Mouse (Mus musculus) A20 (cell line): ENCODE measurements around the gene Sfta2.
A peak's percentile ranks its signal among the peaks of the same experiment; 100 is the strongest.

Source experiments
- DNase-seq: peaks from one replicate; pipeline ENCODE4 v3.0.0-alpha.2; 2011; ENCODE audit warnings: low read depth, low spot score

Gene Sfta2

GRCm38 (mm10) chr17:35673416-35674035 is 72.2 kb downstream of the Sfta2 start, which contains the start of gene Gtf2h4:
Gtf2h4 (minus strand) TSS chr17:35673739.
- DNase-seq = peak; percentile 95

DNA sequence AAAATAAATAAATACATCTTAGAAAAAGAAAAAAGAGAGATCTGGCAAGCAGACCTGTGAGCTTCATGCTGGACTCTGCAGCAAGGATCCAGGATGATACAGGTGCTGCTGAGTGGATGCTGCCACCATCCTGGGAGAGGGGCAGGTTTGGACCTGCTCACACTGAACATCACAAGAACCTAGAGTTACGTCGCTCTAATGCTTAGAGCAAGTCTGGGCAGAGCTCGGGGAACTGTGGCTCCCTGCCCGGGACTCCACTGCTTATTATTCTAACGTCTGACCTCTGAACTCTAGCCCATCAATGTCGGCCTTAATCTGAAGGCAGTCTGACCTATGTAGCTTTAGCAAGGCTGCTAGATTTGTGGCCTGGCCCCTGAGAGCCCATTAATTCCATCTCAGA is 79.2 kb downstream of the Sfta2 start:
- no peak for DNase-seq

DNA sequence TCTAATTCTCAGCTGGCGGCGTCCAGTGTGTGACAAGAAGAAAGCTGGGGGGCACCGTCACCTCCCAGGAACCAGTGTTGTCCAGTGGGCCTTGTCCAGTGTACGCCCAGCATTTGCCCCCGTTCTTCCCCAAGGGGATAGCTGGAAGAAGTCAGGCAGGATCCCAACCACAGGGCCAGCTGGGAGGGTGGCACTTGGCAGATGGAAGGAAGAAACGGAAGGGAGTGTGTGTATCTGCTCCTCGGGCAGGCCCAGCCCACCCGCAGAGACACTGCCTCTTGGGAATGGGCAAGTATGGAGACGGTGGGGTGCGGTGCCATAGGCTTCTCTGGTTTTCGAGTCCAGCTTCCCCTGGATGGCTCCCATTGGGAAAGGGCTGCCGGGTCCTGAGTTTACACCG is 80.6 kb downstream of the Sfta2 start:
- no peak for DNase-seq

DNA sequence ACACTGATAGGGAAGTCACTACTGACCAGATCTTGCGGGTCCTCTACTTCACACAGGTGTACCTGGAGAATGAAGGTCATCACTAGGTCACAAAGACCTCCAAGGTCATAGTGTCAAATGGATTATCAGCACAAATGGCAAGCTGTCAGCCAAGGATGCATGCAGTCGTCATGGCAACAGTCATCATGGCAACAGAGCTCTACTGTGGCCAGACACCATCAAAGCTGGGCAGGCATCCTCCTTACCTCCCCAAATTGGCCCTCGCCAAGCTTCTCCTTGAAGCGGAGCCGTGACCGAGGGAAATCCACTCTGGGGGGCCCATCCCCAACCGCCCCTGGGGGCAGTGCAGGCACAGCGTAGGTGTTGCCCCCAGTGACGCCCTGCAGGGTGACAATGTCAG is 83.7 kb downstream of the Sfta2 start:
- no peak for DNase-seq

DNA sequence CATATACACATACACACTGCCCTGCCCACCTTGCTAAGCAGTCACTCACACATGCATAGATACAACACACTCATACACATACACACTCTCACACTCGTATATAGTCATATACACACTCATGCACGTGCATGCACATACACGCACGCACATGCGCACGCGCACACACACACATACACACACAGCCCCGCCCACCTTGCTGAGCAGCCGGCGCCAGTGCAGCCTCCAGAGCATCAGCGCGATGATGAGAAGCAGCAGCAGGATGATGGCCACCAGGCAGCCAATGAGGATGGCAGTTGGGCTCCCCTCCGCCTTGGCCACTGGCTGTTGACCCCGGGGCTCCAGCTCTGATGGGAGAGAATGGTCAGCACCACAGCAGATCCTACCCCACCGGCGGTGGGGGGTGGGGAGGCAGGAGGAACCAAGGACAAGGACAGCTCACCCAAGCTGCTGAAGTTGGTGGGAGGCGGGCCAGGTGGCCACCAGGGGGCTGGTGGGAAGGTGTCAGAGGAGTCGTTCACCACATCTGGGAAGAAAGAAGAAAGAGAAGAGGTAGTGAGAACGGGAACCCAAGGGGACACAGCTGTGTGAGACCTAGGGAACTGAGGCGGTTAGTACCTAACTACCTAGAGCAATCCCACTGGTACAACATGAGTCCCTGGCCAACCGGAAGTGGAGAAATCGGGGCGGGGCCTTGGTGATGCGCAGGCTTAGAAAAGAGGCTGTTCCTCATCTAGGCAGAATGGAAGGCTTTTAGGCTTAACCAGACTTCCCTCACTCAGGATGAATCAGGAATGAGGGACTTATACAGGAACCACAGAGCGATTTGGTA is 87.2 kb downstream of the Sfta2 start:
- peak; percentile 38 for DNase-seq

DNA sequence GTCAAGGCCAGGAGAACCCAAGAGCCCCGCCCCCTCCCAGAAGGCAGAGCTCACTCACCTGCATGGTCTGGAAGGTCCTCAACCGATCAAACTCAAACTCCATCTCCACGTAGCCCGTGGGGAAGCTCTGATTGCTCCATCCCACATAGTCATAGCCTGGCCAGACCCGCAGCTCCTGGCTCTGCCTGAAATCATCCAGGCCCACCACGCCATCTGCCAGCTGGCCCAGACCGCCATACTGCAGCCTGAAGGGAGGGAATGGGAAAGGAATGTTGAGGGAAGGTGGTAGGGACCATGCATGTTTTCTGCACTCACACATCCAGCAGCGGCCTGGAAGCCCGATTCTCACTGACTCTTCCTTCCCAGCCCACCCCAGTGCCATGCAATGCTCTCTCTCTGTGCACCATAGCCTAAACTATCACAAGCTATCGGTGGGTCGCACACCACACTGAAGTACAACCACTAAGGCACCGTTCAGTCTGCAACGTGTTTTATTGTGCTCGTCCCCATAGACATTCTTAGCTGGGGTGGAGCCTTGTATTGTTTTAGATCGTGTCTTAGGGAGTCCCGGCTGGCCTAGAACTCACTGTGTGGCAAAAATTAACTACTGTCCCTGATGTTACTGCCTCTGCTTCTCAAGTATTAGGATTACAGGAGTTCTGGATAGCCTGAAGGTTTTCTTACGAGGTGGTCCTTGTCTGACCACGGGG is 88.7 kb downstream of the Sfta2 start:
- DNase-seq = no peak

GRCm38 (mm10) chr17:35691811-35692210 is 90.5 kb downstream of the Sfta2 start:
- DNase-seq = no peak

DNA sequence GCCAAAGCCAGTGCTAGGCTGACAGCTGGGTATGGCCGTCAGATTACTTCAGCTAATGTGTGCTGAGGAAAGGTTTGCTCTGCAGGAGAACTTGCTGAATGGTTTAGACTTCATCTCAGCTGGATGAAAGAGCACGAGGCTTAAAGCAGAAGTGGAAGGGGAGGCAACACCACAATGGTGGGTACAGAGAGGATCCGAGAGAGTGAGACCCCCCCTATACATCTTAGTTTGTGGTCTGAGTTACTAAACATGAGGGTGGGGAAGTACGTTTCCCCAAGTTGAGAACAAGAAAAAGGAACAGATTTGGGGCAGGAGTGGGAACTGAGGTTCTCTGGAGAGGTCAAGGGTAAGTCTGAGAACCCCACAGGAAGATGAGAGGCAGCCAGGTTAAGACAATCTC is 91.0 kb downstream of the Sfta2 start:
- DNase-seq = no peak

DNA sequence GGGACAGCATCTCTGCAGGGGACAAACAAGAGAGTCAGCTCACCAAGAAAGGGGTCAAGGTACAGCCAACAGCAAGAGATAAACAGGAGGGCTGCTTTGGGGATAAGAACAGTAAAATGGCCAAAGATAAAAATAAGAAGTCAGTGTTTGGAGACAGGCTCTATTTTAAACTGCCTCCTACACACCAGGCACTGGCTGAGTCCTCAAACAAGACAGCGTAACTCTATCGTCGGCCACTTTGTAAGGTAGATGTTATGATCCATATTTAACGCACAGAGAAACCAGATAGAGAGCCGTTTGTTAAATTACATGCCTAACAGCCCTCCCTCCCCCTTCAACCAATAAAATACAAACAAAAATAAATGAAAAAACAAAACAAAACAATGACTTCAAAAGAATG is 92.6 kb downstream of the Sfta2 start:
- DNase-seq = no peak

GRCm38 (mm10) chr17:35695289-35695688 is 93.9 kb downstream of the Sfta2 start:
- DNase-seq = peak; percentile 36

DNA sequence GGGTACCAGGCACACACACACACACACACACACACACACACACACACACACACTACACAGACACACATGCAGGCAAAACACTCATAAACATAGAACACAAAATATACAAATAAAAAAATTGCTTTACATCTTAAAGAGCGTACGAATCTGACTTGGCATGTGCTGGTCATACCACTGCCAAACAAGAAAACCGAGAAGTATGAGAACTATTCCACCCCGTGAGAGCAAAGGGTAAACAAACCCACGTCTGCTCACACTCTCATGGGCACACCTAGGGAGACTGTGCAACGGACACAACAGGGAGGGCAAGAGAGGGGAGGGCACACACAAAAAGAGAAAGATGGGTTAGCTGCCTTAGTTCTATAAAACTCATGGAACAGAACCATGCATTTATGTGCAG is 95.3 kb downstream of the Sfta2 start:
- no peak for DNase-seq

- DNase-seq = no peak
Observed at GRCm38 (mm10) chr17:35697429-35697758, 96.0 kb downstream of the Sfta2 start.

GRCm38 (mm10) chr17:35697759-35698500 is 96.6 kb downstream of the Sfta2 start:
- DNase-seq = no peak

DNA sequence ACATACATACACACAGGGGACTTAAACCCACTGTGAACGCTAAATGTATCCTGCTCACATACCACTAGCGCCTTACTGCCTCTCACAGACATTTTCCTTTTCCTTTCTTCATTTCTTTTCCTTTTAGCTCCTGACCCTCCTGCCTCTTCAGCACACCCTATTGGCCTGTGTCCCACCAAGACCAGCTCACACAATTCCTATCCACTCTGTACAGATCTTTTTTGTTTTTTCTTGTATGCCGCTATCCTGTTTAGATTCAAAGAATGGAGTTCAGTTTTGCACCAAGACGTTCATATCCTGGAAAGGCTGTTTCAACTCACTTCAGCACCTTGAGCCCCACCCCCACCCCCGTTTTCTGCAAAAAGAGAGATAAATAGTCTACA is 97.1 kb downstream of the Sfta2 start:
- DNase-seq = no peak

- peak; percentile 29 for DNase-seq
Observed at GRCm38 (mm10) chr17:35699919-35700318, 98.6 kb downstream of the Sfta2 start.
